In genomic region chr1:181011601-181012000, GRCm38 (mm10) we compare ENCODE assay signal across 26 mouse cellular contexts. TPM values are rescaled to one million over a fixed set of nuclear protein-coding genes. Genes with fewer than 3 reads are reported as not detected.
"Had no signal": no experiment of that assay in that cellular context is flagged by ENCODE, and none has a peak within 500 bp of the region (broad histone marks: within the 10 kb centered on the region; RNA-seq: fewer than 3 reads in every experiment).

No protein-coding gene starts in this region.

- H3K27me3 ChIP-seq: limb, embryonic 15.5 days had no signal

- H3K4me2 ChIP-seq: limb, embryonic 15.5 days; liver, embryonic 13.5 days; midbrain, embryonic 11.5 days had no signal

- DNase-seq: kidney, adult 2 months; kidney, postnatal 14 days; kidney, postnatal 4 days; liver, embryonic 13.5 days; lung, postnatal 14 days; lung, postnatal 4 days; midbrain, embryonic 14.5 days; thymus, adult 18-20 months; thymus, postnatal 36 days had no signal

- H3K27ac ChIP-seq: limb, embryonic 15.5 days; liver, embryonic 13.5 days had no signal

- H3K4me3 ChIP-seq: limb, embryonic 15.5 days; liver, embryonic 13.5 days had no signal

- ATAC-seq: intestine, postnatal 0 days had no signal

- H3K36me3 ChIP-seq: limb, embryonic 15.5 days; liver, embryonic 13.5 days had no signal

- H3K9me3 ChIP-seq: limb, embryonic 15.5 days; liver, embryonic 13.5 days had no signal

- H3K9ac ChIP-seq: limb, embryonic 15.5 days; liver, embryonic 13.5 days had no signal

RNA-seq across cellular contexts. Expression of gene Ephx1, which starts 9.1 kb away (rescaled TPM):
- total RNA-seq: megakaryocyte-erythroid progenitor cell, adult 5-6 weeks had no signal

RNA-seq across cellular contexts. Expression of gene 9130409I23Rik, which starts 39.4 kb away (rescaled TPM):
- total RNA-seq: layer of hippocampus, adult 18-20 months; layer of hippocampus, postnatal 14 days; left cerebral cortex, adult 18-20 months; left cerebral cortex, postnatal 25 days; megakaryocyte progenitor cell, adult 5-6 weeks; megakaryocyte-erythroid progenitor cell, adult 5-6 weeks; midbrain, postnatal 0 days had no signal
- polyA plus RNA-seq: kidney, adult 2 months; kidney, embryonic 16.5 days; limb, embryonic 11.5 days; limb, embryonic 15.5 days; liver, embryonic 13.5 days; lung, adult 2 months; lung, embryonic 16.5 days; midbrain, embryonic 11.5 days; midbrain, embryonic 14.5 days; midbrain, postnatal 0 days; neural tube, embryonic 11.5 days; neural tube, embryonic 14.5 days; small intestine, adult 2 months had no signal
